Mouse (Mus musculus): ENCODE measurements around the gene Cyp4x1.

Cyp4x1 gene

DNA sequence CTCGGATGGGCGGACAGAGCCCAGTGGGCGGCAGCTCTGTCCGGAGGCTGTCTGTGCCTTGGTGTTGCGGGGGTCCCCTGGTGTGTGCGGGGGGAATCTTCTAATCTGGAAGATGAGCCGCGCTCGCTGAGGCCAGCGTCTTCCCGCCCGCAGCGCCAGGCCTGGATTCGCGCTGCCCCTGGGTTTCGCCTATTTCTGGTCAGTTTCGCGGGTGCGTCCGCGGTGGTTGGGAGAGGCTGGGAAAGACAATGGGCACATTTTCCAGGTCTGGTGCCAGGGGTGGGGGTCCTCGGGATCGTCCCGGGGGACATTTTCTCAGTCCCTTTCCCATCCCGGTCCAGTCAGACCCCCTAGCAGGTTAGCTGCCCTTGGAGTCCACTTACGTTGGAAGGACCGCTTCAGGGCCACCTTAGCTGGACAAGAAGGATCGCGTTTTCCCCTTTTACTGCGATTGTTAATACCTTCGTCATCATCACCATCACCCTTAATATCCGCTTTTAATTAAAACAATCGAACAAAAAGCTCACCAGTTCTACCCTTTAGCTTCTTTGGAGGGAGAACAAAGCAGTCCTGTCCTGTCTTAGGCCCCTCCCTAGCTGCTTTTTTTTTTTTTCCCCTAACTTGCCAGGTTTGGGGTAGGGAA, 76.3 kb downstream of the Cyp4x1 start:
- DNase-seq (ENCODE audit: low read depth, low spot score): no peak

DNA sequence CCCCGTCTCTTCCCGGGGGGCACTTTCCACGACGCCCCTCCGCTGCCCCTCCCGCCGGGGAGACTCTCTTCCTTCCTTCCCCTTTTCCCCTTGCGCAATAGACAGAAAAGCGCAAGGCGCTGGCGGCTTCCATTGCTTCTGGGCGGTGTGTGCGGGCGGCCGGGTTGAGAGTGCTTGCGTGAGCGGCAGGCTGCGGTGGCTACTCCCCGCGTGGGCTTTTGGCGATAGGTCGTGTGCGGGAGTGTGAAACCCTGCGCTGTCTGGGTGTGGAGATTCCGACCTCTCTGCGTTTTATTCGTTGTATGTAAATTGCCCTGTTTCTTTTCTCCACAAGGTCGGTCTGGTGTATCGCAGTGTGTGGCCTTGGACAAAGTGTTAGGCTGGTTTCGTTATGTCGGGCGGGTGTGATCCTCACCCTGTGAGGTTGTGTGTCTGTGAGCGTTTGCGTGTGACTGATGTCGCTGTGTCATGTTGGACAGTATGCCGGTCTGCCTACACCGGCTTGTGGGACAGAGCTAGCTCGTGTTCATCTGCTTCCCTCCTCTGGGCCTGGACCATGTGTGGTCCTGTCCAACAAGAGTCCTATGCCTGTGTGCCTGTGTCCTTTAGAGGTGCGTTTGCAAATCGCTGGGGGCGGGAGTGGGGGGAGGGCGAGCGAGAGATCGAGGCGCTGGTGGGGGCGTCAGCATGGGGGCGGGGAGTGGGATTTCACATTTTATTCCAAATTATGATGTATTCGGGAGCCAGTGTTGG, 77.0 kb downstream of the Cyp4x1 start:
- DNase-seq (ENCODE audit: low read depth, low spot score): no peak

DNA sequence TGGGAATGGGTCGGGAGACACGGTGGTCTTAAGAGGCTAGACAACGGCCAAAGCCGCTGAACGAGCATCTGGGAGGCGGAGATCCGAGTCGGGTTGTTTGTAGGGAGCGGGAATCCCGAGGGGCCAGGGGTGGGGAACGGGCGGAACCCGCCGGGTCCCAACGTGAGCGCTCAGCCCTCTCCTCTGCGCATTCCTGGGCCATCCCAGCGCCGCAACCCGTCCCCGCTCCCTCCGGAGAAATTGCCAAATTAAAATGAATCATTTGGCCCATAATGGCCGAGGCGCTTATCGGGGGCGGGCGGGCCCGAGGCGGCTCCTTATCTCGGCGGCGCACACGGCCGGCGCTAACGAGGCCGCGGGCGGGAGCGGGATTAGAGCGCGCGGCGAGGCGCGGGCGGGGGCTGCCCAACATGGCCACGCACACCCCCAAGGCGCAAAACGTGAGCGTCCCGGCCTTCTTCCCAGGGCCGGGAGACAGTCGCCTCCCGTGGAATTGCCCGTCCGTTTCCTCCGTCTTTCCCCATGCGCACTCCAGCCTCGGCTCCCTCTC, 77.6 kb downstream of the Cyp4x1 start, which contains the start of gene Tal1:
Gene Tal1, plus strand, starts transcription at position 56 of the 550 bp plus-strand sequence.
- no peak for DNase-seq (ENCODE audit: low read depth, low spot score)

Measured in embryo, embryonic 11.5 days (tissue).